In genomic region chr3:104714679-104715326, GRCm38 (mm10) we compare ENCODE assay signal across 8 mouse cellular contexts.
DNase-seq lines count a peak whose midpoint lies in the region; ATAC-seq and TF ChIP-seq lines count a peak whose summit lies in the region.

No protein-coding gene starts in this region.

- no peak overlapping the region for H3K27ac ChIP-seq in bone marrow, adult 2 months (ENCODE audit: control insufficient read depth, insufficient read depth, low read depth, low read length, poor library complexity)
- H3K27ac ChIP-seq in embryonic facial prominence, embryonic 14.5 days (replicated peaks; ENCODE audit: low read depth, low read length): no peak overlapping the region
- H3K27ac ChIP-seq in limb, embryonic 13.5 days: no peak overlapping the region
- H3K27ac ChIP-seq in midbrain, embryonic 14.5 days (replicated peaks; ENCODE audit: low read depth, low read length): no peak overlapping the region
- H3K27ac ChIP-seq in testis, adult 2 months (ENCODE audit: control insufficient read depth, insufficient read depth, low read depth, low read length): no peak overlapping the region

- DNase-seq in gastrocnemius, postnatal 10 days: peak; percentile 46
- DNase-seq in gastrocnemius, postnatal 36 days: no peak
- DNase-seq in embryonic facial prominence, embryonic 14.5 days (ENCODE audit: low spot score): peak; percentile 12
- DNase-seq in midbrain, embryonic 14.5 days: peak; percentile 64

- intact Hi-C loops in gastrocnemius, postnatal 36 days (cut with DNase I): loop anchor here (1.0 to 5.0 kb wide), 3 partner anchors 63 to 342 kb away; no protein-coding TSS in a partner anchor

- H3K36me3 ChIP-seq in embryonic facial prominence, embryonic 14.5 days (ENCODE audit: control insufficient read depth, insufficient read depth, low read length): no peaks in the 10 kb centered on the region
- H3K36me3 ChIP-seq in limb, embryonic 13.5 days: no peaks in the 10 kb centered on the region
- no peaks in the 10 kb centered on the region for H3K36me3 ChIP-seq in midbrain, embryonic 14.5 days (ENCODE audit: control insufficient read depth, insufficient read depth, low read length)
- H3K36me3 ChIP-seq in testis, adult 2 months (ENCODE audit: control insufficient read depth, insufficient read depth, low read length): no peaks in the 10 kb centered on the region

- no peak for TF ChIP-seq POLR2A in bone marrow, adult 2 months (IDR thresholded peaks at IDR 0.05; ENCODE audit: borderline replicate concordance, control insufficient read depth, low read depth, low read length)
- TF ChIP-seq POLR2A in testis, adult 2 months (IDR thresholded peaks at IDR 0.05; ENCODE audit: control insufficient read depth, low read depth, low read length): no peak

- TF ChIP-seq CTCF in bone marrow, adult 2 months (IDR thresholded peaks at IDR 0.05; ENCODE audit: control insufficient read depth, insufficient read depth, low read length): peak; percentile 83
- peak; percentile 86; the same call in 1 of the 2 replicates for TF ChIP-seq CTCF in testis, adult 2 months (IDR thresholded peaks at IDR 0.05; ENCODE audit: control insufficient read depth, insufficient read depth, insufficient replicate concordance, low read depth, low read length)

- peak overlapping the region; percentile 41 for H3K4me2 ChIP-seq in embryonic facial prominence, embryonic 14.5 days (ENCODE audit: low read depth, low read length)
- H3K4me2 ChIP-seq in limb, embryonic 13.5 days (replicated peaks): peak overlapping the region; percentile 56
- peak overlapping the region; percentile 43 for H3K4me2 ChIP-seq in midbrain, embryonic 14.5 days (ENCODE audit: low read length)

- no peaks in the 10 kb centered on the region for H3K27me3 ChIP-seq in embryonic facial prominence, embryonic 14.5 days (replicated peaks; ENCODE audit: control insufficient read depth, insufficient read depth, low read length)
- H3K27me3 ChIP-seq in limb, embryonic 13.5 days: no peaks in the 10 kb centered on the region
- H3K27me3 ChIP-seq in midbrain, embryonic 14.5 days (ENCODE audit: control insufficient read depth, insufficient read depth, low read length): no peaks in the 10 kb centered on the region
- H3K27me3 ChIP-seq in testis, adult 2 months (ENCODE audit: control insufficient read depth, insufficient read depth, low read length): no peaks in the 10 kb centered on the region

- 0 out of 2 replicates have a peak, but pooled peaks have one; percentile 53 for ATAC-seq in embryonic facial prominence, embryonic 14.5 days (ENCODE audit: low read depth)
- peak; percentile 23 to 69; a peak in 3 of 4 replicates for ATAC-seq in hematopoietic stem cell, adult 5-6 weeks (replicated peaks in 1 of 2; ENCODE audit: insufficient read depth in 1 of 2, low FRiP score in 2 of 2, low TSS enrichment in 1 of 2, low read depth in 1 of 2, poor library complexity in 2 of 2, severe bottlenecking in 2 of 2)
- ATAC-seq in limb, embryonic 13.5 days (ENCODE audit: low FRiP score, low read depth): peak; percentile 54; the same call in 1 of the 2 replicates
- 0 out of 2 replicates have a peak, but pooled peaks have one; percentile 20 for ATAC-seq in midbrain, embryonic 14.5 days (ENCODE audit: low FRiP score, low TSS enrichment)

- peak overlapping the region; percentile 34; the same call in 1 of the 2 replicates for H3K9ac ChIP-seq in embryonic facial prominence, embryonic 14.5 days (ENCODE audit: low read depth, low read length)
- no peak overlapping the region for H3K9ac ChIP-seq in limb, embryonic 13.5 days
- H3K9ac ChIP-seq in midbrain, embryonic 14.5 days (replicated peaks; ENCODE audit: low read length): 0 out of 2 replicates have a peak overlapping the region, but pooled peaks have one; percentile 10

- H3K9me3 ChIP-seq in embryonic facial prominence, embryonic 14.5 days (ENCODE audit: control insufficient read depth, low read length): no peaks in the 10 kb centered on the region
- 0 out of 2 replicates have a peak, but pooled peaks cover 3% of the 10 kb centered on the region for H3K9me3 ChIP-seq in limb, embryonic 13.5 days
- no peaks in the 10 kb centered on the region for H3K9me3 ChIP-seq in midbrain, embryonic 14.5 days (ENCODE audit: control insufficient read depth, low read length)

- H3K4me1 ChIP-seq in bone marrow, adult 2 months (ENCODE audit: control insufficient read depth, insufficient read depth, low read length): no peaks in the 10 kb centered on the region
- no peaks in the 10 kb centered on the region for H3K4me1 ChIP-seq in embryonic facial prominence, embryonic 14.5 days (ENCODE audit: control insufficient read depth, insufficient read depth, low read length)
- 0 out of 2 replicates have a peak, but pooled peaks cover 6% of the 10 kb centered on the region for H3K4me1 ChIP-seq in limb, embryonic 13.5 days
- H3K4me1 ChIP-seq in midbrain, embryonic 14.5 days (ENCODE audit: control insufficient read depth, insufficient read depth, low read length): no peaks in the 10 kb centered on the region
- peaks cover 4% of the 10 kb centered on the region; the same call in 1 of the 2 replicates for H3K4me1 ChIP-seq in testis, adult 2 months (ENCODE audit: control insufficient read depth, insufficient read depth, low read length)

- peak overlapping the region; percentile 27 for H3K4me3 ChIP-seq in bone marrow, adult 2 months (replicated peaks; ENCODE audit: control insufficient read depth, low read depth, low read length)
- peak overlapping the region; percentile 1; the same call in 1 of the 2 replicates for H3K4me3 ChIP-seq in embryonic facial prominence, embryonic 14.5 days (ENCODE audit: low read depth, low read length)
- H3K4me3 ChIP-seq in limb, embryonic 13.5 days: peak overlapping the region; percentile 23
- 0 out of 2 replicates have a peak overlapping the region, but pooled peaks have one; percentile 1 for H3K4me3 ChIP-seq in midbrain, embryonic 14.5 days (replicated peaks; ENCODE audit: low read depth, low read length)
- no peak overlapping the region for H3K4me3 ChIP-seq in testis, adult 2 months (ENCODE audit: control insufficient read depth, low read depth, low read length)

- 45% methylated on average over 11 of the region's 11 CpGs for WGBS in bone marrow, adult 2 months
- WGBS in embryonic facial prominence, embryonic 14.5 days: 48% methylated on average over 11 of the region's 11 CpGs
- 44% methylated on average over 11 of the region's 11 CpGs for WGBS in limb, embryonic 13.5 days
- 49% methylated on average over 11 of the region's 11 CpGs for WGBS in midbrain, embryonic 14.5 days

Comparison
In these comparisons a context has a peak if more than half of its experiments do, and no peak if none do; other contexts are left out.
1. DNase-seq: peak in gastrocnemius, postnatal 10 days (single experiment), embryonic facial prominence, embryonic 14.5 days (single experiment) and midbrain, embryonic 14.5 days (single experiment); none in gastrocnemius, postnatal 36 days (0 of 2).
2. Peak in every context shown above with its lines, with median percentiles within 50 percentile points of each other: ATAC-seq and H3K4me2 ChIP-seq.